Mouse (Mus musculus): ENCODE data around the gene 2310050C09Rik.

The 2310050C09Rik gene

GRCm38 (mm10) chr3:92870116-92870515 lies at the start of gene 2310050C09Rik:
Gene 2310050C09Rik (minus strand): TSS chr3:92870216.
- DNase-seq (ENCODE audit: low read depth, low spot score): no peak

GRCm38 (mm10) chr3:92907571-92907970 lies 37.6 kb upstream of the 2310050C09Rik start:
- peak; percentile 33 for DNase-seq (ENCODE audit: low read depth, low spot score)

DNA sequence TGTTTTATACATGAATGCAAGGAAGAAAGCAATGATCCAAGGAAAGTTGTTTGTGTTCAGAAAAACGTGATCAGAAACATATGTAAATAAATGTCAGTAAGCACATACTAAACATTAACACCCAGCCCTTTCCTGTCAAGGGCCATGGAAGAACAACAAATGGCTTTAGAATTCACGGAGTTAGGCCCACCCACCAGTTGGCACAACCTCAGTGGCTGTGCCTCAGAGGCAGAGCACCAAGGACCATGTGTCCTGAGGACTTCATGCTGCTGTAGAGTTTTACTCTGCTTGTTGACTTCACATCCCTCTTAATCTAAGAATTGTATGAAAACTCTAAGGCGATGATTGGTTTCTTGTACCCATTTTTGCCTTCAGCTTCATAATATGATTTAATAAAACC lies 35.2 kb upstream of the 2310050C09Rik start:
- DNase-seq (ENCODE audit: low read depth, low spot score): no peak

DNA sequence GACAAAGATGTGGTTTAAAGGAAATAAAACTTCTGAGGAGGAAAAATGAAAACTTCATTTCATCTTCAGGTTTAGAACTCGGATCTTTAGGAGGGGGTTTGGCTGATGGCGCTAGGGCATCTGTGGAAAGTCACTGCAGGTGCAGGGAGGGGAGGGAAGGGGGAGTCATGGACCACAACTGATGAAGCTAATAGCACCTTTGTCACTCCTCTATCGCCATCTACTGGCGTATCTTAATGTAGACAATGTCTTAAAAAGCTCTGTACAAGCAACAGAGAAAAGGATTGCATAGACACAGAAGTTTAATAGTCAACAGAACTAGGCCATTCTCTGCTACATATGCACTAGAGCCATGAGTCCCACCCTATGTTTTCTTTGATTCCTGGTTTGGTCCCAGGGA lies 33.6 kb upstream of the 2310050C09Rik start:
- DNase-seq (ENCODE audit: low read depth, low spot score): peak; percentile 40

- DNase-seq (ENCODE audit: low read depth, low spot score): peak; percentile 7
These were observed 33.0 kb upstream of the 2310050C09Rik start for GRCm38 (mm10) chr3:92902992-92903391.

GRCm38 (mm10) chr3:92894489-92894888 lies 24.5 kb upstream of the 2310050C09Rik start:
- DNase-seq (ENCODE audit: low read depth, low spot score): no peak

DNA sequence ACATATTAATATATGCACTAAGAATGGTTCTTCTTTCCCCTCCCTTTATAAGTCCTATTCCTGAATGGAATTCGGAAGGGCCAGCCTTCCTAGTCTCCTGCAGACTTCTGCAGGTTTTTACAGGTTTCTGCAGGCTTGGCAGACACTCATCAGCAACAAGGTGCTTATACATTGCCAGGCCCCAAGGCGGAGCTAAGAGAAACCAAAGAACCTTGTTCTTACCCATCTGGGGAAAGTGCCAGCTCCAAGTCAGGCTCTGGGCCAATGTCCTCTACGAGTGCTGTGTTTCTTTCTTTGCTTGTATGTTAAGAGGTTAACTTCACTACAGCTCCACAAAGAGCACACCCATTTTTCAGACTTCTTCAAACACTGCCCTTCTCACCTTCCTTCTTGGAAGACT lies 24.0 kb upstream of the 2310050C09Rik start:
- DNase-seq (ENCODE audit: low read depth, low spot score): no peak

- no peak for DNase-seq (ENCODE audit: low read depth, low spot score)
These were observed 4.2 kb upstream of the 2310050C09Rik start for GRCm38 (mm10) chr3:92874180-92874579.

GRCm38 (mm10) chr3:92851186-92851585 lies 18.8 kb downstream of the 2310050C09Rik start, which contains the start of gene Lce1l:
Gene Lce1l (minus strand): TSS chr3:92851286.
- DNase-seq (ENCODE audit: low read depth, low spot score): no peak

- no peak for DNase-seq (ENCODE audit: low read depth, low spot score)
These were observed 42.9 kb downstream of the 2310050C09Rik start, which contains the start of gene Kprp for GRCm38 (mm10) chr3:92827108-92827507. Gene Kprp (minus strand): TSS chr3:92827247.

DNA sequence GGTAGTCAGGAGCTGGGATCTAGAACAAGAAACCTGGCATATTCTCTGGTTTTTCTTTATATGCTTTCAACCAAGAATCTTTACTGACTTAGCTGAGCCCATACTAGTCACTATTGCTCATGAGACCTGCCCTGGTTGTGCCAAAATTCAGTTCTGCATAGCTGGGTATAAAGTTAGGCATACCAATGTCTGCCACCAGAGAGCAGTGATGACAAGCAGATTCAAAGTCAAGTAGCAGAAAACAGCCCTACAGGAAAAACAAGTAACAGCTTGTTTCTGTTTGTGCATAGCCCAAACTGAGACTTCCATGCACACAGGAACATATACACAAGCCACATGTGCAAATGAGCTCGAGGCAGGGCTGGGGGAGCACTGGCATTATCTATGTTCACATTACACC lies 44.2 kb downstream of the 2310050C09Rik start:
- DNase-seq (ENCODE audit: low read depth, low spot score): no peak

Measured in forelimb bud, embryonic 11.5 days (tissue).